Mouse (Mus musculus): Measurements from ENCODE around the gene Prkaca. TPM values are rescaled to one million over a fixed set of nuclear protein-coding genes. Genes with fewer than 3 reads are reported as not detected.

Prkaca gene
- total and polyA plus RNA-seq, 3 experiments = 24.7 to 74.9 TPM; not detected in 1

DNA sequence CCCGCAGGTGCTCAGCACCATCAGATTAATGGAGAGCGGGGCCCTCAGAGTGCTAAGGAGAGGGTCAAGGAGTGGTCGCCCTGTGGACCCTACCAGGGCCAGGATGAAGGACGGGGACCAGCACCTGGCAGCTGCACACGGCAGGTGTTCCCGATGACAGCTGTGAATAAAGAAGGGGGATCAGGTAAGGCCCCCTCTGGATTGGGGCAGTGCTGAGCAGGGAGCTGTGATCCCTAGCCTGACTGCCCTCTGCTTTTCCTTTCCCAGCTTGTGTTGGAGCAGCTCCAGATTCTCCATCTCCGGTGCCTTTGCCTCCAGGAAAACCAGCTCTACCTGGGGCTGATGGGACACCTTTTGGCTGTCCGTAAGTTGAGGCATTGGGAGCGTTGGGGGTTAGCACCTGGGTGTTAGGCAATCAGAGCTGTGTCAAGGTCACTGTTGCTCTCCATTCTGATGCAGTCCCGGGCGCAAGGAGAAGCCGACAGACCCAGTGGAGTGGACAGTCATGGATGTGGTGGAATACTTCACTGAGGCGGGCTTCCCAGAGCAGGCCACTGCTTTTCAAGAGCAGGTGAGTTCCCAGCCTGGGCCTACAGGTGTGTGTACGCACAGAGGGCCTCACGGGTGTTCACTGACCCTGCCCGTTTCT lies 26.4 kb downstream of the Prkaca start:
- Histone ChIP-seq H3K9ac (ENCODE audit: control insufficient read depth, low read depth, low read length, poor library complexity, severe bottlenecking) (peak overlapping the region; percentile 75), H3K4me1 (ENCODE audit: control insufficient read depth in 1 of 2, insufficient read depth in 2 of 2, low read length in 2 of 2) (peaks cover 8 to 26% of the 10 kb centered on the region in 2 experiments), H3K36me3 (ENCODE audit: control insufficient read depth in 1 of 2, insufficient read depth in 2 of 2, low read length in 2 of 2) (peaks cover 3 to 19% of the 10 kb centered on the region in 2 experiments; a peak in 2 of 4 replicates)

DNA sequence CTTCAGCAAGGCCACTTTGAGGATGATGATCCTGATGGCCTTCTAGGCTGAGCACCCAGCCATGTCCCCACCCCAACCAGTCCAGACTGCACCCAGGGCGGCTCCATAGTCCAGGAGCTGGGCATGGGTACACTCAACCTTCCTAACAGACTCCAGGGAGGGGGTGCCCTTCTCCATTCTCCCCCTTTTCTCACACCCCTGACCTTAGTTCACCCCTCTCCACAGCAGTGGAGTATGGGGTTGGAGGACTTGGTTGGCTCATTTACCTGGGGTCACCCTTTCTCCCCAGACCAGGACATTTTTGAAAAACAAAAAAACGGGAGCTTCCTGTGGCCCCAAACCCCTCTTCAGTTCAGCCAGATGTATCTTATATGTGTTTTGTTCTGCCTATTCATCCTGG lies 27.0 kb downstream of the Prkaca start:
- H3K27ac ChIP-seq (ENCODE audit: control insufficient read depth, low read depth, low read length) = no peak overlapping the region
- H3K4me1 ChIP-seq (ENCODE audit: control insufficient read depth in 1 of 2, insufficient read depth in 2 of 2, low read length in 2 of 2) = peaks cover 8 to 29% of the 10 kb centered on the region in 2 experiments; a peak in 3 of 4 replicates
- no peaks in the 10 kb centered on the region for H3K9me3 ChIP-seq (replicated peaks; ENCODE audit: insufficient read depth, low read length)
- peaks cover 3 to 21% of the 10 kb centered on the region in 2 experiments; a peak in 2 of 4 replicates for H3K36me3 ChIP-seq (ENCODE audit: control insufficient read depth in 1 of 2, insufficient read depth in 2 of 2, low read length in 2 of 2)
- no peak for TF ChIP-seq MEF2A (IDR thresholded peaks at IDR 0.05; ENCODE audit: extremely low read depth, insufficient replicate concordance, low read depth, low read length, poor library complexity, severe bottlenecking)
- no peak for TF ChIP-seq MYB (IDR thresholded peaks at IDR 0.05; ENCODE audit: low read depth, low read length)
- no peak for TF ChIP-seq GATA1 (IDR thresholded peaks at IDR 0.05; ENCODE audit: low read depth, low read length)
- no peak for TF ChIP-seq NELFE (IDR thresholded peaks at IDR 0.05; ENCODE audit: low read depth, low read length)
- TF ChIP-seq CTCF (IDR thresholded peaks at IDR 0.05 in 2 of 3, conservative IDR thresholded peaks at IDR 0.05 in 1 of 3; ENCODE audit: control insufficient read depth in 1 of 3, insufficient read depth in 1 of 3, low read depth in 2 of 3, low read length in 3 of 3, poor library complexity in 1 of 3, severe bottlenecking in 1 of 3) = no peak
- no peak for TF ChIP-seq POLR2AphosphoS5 (IDR thresholded peaks at IDR 0.05; ENCODE audit: borderline replicate concordance, low read depth, low read length)
- no peak for TF ChIP-seq CHD1 (IDR thresholded peaks at IDR 0.05; ENCODE audit: low read depth, low read length)
- TF ChIP-seq CHD2 (IDR thresholded peaks at IDR 0.05; ENCODE audit: low read length) = no peak
- no peak for TF ChIP-seq E2F4 (IDR thresholded peaks at IDR 0.05; ENCODE audit: borderline replicate concordance, low read depth, low read length)
- TF ChIP-seq ZC3H11A (IDR thresholded peaks at IDR 0.05; ENCODE audit: low read depth, low read length) = no peak
- TF ChIP-seq MAX (IDR thresholded peaks at IDR 0.05; ENCODE audit: low read length) = no peak
- H3K27me3 ChIP-seq (ENCODE audit: control insufficient read depth in 1 of 2, insufficient read depth in 2 of 2, low read length in 2 of 2) = no peaks in the 10 kb centered on the region
- peaks cover 20% of the 10 kb centered on the region for H3K79me2 ChIP-seq (ENCODE audit: control insufficient read depth, insufficient read depth, low read length, poor library complexity)
- peak overlapping the region; percentile 4; the same call in 1 of the 2 replicates for H3K9ac ChIP-seq (ENCODE audit: control insufficient read depth, low read depth, low read length, poor library complexity, severe bottlenecking)
- DNase-seq (ENCODE audit: low read depth, low spot score) = no peak
- H3K4me3 ChIP-seq (ENCODE audit: control insufficient read depth in 1 of 2, insufficient read depth in 1 of 2, low read depth in 2 of 2, low read length in 2 of 2) = no peak overlapping the region

More for the DNA sequence above, 26.4 kb downstream of the Prkaca start:
- TF ChIP-seq ZMIZ1 (IDR thresholded peaks at IDR 0.05; ENCODE audit: low read depth, low read length) = no peak
- no peak for TF ChIP-seq GATA1 (IDR thresholded peaks at IDR 0.05; ENCODE audit: low read depth, low read length)
- no peak for TF ChIP-seq HCFC1 (IDR thresholded peaks at IDR 0.05; ENCODE audit: low read depth, low read length)
- no peak for TF ChIP-seq MEF2A (IDR thresholded peaks at IDR 0.05; ENCODE audit: extremely low read depth, insufficient replicate concordance, low read depth, low read length, poor library complexity, severe bottlenecking)
- no peak for TF ChIP-seq ZC3H11A (IDR thresholded peaks at IDR 0.05; ENCODE audit: low read depth, low read length)
- TF ChIP-seq MAFK (IDR thresholded peaks at IDR 0.05; ENCODE audit: borderline replicate concordance, low read depth, low read length) = no peak
- no peak for TF ChIP-seq TAL1 (IDR thresholded peaks at IDR 0.05; ENCODE audit: low read length)
- no peak for TF ChIP-seq GABPA (IDR thresholded peaks at IDR 0.05; ENCODE audit: low read depth, low read length)
- TF ChIP-seq TCF12 (IDR thresholded peaks at IDR 0.05; ENCODE audit: low read depth, low read length) = no peak
- TF ChIP-seq EP300 (IDR thresholded peaks at IDR 0.05; ENCODE audit: low read depth in 1 of 2, low read length in 2 of 2) = no peak
- no peak for TF ChIP-seq MYC (IDR thresholded peaks at IDR 0.05; ENCODE audit: low read depth, low read length)
- no peak for TF ChIP-seq ZKSCAN1 (IDR thresholded peaks at IDR 0.05; ENCODE audit: low read depth, low read length)
- TF ChIP-seq MXI1 (IDR thresholded peaks at IDR 0.05; ENCODE audit: low read depth, low read length) = no peak
- TF ChIP-seq UBTF (IDR thresholded peaks at IDR 0.05; ENCODE audit: borderline replicate concordance, insufficient read depth, low read depth, low read length) = no peak
- TF ChIP-seq TBP (IDR thresholded peaks at IDR 0.05; ENCODE audit: low read depth, low read length) = no peak
- TF ChIP-seq POLR2A (IDR thresholded peaks at IDR 0.05; ENCODE audit: control insufficient read depth in 1 of 2, insufficient read depth in 1 of 2, low read depth in 1 of 2, low read length in 2 of 2, poor library complexity in 1 of 2) = no peak
- TF ChIP-seq POLR2AphosphoS5 (IDR thresholded peaks at IDR 0.05; ENCODE audit: borderline replicate concordance, low read depth, low read length) = no peak
- no peak for TF ChIP-seq JUND (IDR thresholded peaks at IDR 0.05; ENCODE audit: low read depth, low read length)
- H3K9me3 ChIP-seq (replicated peaks; ENCODE audit: insufficient read depth, low read length) = no peaks in the 10 kb centered on the region
- DNase-seq (ENCODE audit: low read depth, low spot score) = no peak
- no peak overlapping the region for H3K27ac ChIP-seq (ENCODE audit: control insufficient read depth, low read depth, low read length)
- H3K4me3 ChIP-seq (ENCODE audit: control insufficient read depth in 1 of 2, insufficient read depth in 1 of 2, low read depth in 2 of 2, low read length in 2 of 2) = peak overlapping the region; percentile 73 to 80
- no peaks in the 10 kb centered on the region for H3K27me3 ChIP-seq (ENCODE audit: control insufficient read depth in 1 of 2, insufficient read depth in 2 of 2, low read length in 2 of 2)
- peaks cover 20% of the 10 kb centered on the region for H3K79me2 ChIP-seq (ENCODE audit: control insufficient read depth, insufficient read depth, low read length, poor library complexity)

Data from MEL (cell line).